Mouse (Mus musculus) urinary bladder, adult 18-20 months (tissue): ENCODE results near the gene Ncbp3.

Source experiments
- DNase-seq, 2 experiments: peaks; one replicate each; pipeline ENCODE4 v3.0.0; 2022; ENCODE audit warnings: low spot score in 2 of 2, mixed read lengths in 2 of 2

Ncbp3 gene

GRCm38 (mm10) chr11:73047542-73047996, at the start of gene Ncbp3:
Gene Ncbp3 (plus strand): TSS chr11:73047783.
- DNase-seq, result peak; percentile 94 to 95

DNA sequence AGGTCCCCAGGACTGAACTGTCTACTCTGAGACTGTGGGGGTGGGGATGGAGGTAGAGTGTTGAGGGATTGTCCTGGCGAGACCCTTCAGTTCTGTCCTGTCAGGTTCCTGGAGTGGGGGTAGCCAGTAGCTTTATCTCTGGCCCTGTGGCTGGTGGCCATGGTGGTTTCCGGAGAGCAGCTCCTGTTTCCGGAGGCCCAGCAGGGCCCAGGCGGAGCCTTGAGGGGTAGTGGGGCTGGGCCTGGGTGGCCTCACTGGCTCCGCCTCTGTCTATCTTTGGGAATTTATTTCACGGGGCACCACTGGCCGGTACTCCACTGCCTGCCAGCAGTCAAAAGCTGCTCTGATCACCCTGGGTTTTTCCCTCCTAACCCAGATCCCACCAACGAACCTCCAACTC, 48.8 kb upstream of the Ncbp3 start, which contains the start of gene P2rx1:
Gene P2rx1 (plus strand): TSS at position 333 of the 400 bp plus-strand sequence.
- no peak for DNase-seq

GRCm38 (mm10) chr11:73001029-73001428, 46.6 kb upstream of the Ncbp3 start:
- DNase-seq, result peak; percentile 59 to 60

- no peak for DNase-seq
These were observed 41.2 kb upstream of the Ncbp3 start for GRCm38 (mm10) chr11:73006377-73006776.

- no peak for DNase-seq
These were observed 40.5 kb upstream of the Ncbp3 start for GRCm38 (mm10) chr11:73007113-73007512.

DNA sequence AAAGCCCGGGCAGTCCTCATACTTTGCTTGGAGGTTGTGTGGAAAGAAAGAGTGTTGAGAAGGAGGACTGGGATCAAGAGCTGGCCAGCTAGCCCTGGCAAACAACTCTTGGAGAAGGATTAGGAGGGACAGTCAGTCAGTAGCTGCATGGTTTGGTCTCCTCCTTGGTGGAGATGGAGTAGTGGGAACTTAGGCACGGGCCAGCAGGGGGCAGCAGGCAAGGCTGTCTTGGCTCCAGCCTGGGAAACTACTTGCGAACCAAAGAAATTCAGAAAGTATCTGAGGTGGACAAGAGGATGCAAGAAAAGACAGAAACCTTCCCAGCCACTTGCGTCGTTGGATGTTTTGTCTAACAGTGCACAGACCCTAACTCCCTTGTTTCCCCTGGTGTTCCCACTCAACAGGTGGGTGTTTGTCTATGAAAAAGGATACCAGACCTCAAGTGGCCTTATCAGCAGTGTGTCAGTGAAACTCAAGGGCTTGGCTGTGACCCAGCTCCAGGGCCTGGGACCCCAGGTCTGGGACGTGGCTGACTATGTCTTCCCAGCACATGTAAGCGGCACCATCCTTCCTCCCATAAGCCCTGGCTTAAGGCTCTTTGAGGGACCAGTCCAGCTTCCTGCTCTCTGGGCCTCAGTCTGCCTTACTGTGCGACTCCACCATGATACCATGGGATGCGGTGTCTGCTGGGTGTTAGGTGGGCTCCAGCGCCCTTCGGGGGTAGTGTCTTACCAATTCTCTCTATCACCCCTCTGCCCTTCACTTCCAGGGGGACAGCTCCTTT, 39.7 kb upstream of the Ncbp3 start:
- DNase-seq, result peak in 1 of 2 experiments; percentile 44

GRCm38 (mm10) chr11:73008826-73009225, 38.8 kb upstream of the Ncbp3 start:
- DNase-seq, result no peak

DNA sequence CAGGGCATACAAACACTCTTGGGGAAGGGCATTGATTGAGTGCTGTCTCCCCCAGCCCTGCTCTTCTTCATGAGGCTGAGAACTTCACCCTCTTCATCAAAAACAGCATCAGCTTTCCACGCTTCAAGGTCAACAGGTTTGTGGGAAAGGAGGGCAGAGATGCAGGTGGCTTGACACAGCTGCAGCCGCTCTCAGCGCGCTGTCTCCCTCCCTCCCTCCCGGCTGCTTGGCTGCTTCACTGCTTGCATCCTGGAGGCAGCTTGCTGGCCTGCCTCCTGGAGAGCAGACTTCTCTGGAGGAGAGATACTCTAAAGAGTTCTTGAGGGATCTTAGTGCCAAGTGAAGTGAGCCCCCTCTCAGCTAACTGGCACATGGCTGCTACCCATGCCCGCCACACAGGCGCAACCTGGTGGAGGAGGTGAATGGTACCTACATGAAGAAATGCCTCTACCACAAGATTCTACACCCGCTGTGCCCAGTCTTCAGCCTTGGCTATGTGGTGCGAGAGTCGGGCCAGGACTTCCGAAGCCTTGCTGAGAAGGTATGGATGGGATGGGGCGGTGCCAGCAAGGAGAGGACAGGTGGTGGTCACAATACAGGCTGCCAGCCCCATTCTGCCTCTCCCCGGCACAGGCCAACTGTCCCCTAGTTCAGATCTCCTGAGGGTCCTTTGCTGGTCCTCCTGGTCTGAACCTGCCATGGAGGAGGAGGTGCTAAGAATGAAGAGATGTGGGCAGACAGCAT, 37.9 kb upstream of the Ncbp3 start:
- no peak for DNase-seq

- no peak for DNase-seq
These were observed 33.6 kb upstream of the Ncbp3 start for GRCm38 (mm10) chr11:73013981-73014380.

DNA sequence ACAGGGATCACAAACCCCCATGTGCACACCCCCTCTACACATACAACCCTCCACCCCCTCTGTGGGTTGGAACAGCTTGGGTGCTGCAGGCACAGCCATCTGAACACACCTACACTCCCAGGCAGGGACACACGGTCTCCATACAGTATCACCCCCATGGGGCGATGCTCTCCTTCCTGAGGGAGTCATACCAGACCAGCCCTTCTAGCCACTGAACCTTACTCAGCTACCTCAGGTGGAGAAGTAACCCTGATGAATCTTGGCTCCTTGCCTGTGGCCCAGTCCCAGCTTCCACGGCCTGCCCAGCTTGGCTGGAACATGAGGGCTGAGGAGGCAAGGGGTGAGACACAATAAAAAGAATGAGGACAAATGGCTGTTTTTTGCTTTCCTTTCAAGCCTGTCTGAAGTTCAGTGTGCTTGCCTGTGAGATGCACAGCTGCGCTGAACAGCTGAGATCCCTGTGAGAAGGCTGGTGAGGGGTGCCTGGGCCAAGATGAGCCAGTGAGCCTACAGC, 32.7 kb upstream of the Ncbp3 start:
- no peak for DNase-seq

DNA sequence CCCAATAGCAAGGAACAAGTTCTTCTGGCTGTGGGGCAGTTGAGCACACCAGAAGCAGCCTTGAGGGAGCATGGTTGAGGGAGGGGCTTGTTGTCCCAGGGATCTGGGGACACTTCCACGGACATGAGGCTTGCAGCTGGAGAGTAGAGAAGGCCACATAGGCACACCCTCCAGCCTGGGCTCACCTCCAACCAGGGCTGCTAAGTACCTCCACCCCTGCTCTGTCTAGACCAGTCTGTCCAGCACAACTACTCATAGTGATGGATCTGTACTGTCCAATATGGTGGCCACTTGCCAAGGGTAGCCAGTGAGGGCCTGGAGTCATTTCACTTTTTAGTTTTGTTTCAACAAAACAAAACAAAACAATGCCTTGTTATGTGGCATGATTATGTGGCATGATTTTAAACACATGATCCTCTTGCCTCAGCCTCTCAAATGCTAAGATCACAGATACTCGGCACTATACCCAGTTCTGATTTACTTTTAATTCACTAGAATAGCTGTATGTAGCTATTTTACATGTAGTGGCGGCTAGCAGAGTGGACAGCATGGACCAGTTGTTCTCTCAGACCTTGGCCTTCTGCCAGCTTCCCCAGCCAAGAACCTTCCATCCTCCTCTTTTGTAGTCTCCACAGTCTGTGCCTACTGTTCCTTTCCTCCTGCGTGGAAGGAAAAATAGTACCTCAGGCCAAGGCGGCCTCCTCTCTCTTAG, 32.0 kb upstream of the Ncbp3 start:
- peak in 1 of 2 experiments; percentile 48 for DNase-seq

DNA sequence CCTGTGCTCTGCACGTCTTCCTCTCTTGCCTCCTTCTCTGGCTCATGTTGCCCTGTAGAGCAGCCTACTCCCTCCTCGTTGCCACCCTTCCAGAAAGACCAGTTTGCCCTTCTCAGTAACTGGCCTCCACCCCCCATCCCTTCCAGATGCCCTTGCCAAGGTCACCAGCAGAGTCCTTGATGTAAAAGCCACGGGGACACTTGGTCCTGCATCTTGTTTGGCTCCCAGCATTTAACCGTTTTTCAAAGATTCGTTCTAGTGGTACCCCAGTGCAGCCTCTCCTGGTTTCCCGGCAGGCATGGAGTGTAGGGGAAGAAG, 31.5 kb upstream of the Ncbp3 start:
- no peak for DNase-seq

DNA sequence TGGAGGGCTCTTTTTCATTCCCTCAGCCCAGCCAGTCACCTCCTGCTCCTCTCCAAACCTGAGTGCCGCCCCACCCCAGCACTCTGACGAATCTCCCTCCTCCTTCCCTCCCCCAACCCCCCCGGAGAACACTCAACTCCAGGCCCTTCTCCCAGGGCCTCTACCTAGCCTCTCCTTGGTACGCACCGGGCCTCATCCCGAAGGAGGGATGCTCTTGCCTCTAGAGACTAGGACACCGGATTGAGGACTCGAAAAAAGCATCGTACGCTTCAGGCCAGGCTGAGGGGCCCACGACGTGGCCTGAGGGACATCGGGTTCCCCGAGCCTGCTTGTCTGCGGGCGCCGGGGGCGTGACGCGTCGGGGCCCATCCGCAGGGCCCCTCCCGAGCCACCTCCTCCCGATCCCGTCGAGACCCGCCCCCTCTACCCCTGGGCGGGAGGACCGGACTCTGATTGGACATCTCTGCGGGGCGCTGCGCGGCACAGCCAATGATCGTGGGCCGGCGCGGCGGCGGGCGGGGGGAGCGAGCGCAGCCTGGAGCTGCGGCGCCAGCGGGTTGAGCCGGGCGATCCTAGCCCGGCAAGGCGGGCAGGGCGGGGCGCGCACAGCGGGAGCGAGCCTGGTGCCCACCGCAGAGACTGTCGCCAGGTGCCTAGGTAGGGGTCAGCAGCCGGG, 29.0 kb upstream of the Ncbp3 start, which contains the start of gene Camkk1:
Gene Camkk1 (plus strand): TSS at position 538 of the 676 bp plus-strand sequence.
- DNase-seq, result peak; percentile 80 to 90

DNA sequence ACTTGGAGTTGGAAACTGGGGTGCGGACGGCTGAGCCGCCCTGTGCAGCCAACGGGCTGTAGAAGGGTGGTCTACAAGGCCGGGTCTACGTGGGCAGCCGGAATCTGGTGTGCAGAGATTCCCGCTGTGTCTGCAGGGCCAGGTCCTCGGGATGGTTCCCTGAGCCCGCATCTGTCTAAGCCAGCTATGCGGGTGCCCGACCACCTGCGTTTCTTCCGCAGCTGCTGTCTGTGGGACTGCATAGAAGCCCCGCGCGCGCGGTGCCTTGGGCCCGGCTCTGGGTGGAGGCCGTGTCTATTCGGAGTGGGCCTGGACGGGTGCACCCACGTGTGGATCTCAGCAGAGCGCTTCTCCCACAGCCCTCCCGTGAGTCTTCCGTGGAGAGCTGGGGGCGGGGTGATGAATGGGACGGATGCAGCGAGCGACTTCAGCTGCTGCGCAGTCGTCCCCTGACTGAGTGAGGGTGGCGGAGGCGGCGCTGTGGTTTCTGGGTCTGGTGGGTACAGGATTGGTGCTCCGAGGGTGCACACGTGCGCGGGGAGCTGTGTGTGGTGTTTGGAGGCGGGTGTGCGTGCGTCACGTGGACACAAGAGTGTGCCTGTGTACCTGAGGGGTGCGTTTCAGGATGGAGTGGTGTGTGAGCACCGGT, 28.3 kb upstream of the Ncbp3 start:
- no peak for DNase-seq

DNA sequence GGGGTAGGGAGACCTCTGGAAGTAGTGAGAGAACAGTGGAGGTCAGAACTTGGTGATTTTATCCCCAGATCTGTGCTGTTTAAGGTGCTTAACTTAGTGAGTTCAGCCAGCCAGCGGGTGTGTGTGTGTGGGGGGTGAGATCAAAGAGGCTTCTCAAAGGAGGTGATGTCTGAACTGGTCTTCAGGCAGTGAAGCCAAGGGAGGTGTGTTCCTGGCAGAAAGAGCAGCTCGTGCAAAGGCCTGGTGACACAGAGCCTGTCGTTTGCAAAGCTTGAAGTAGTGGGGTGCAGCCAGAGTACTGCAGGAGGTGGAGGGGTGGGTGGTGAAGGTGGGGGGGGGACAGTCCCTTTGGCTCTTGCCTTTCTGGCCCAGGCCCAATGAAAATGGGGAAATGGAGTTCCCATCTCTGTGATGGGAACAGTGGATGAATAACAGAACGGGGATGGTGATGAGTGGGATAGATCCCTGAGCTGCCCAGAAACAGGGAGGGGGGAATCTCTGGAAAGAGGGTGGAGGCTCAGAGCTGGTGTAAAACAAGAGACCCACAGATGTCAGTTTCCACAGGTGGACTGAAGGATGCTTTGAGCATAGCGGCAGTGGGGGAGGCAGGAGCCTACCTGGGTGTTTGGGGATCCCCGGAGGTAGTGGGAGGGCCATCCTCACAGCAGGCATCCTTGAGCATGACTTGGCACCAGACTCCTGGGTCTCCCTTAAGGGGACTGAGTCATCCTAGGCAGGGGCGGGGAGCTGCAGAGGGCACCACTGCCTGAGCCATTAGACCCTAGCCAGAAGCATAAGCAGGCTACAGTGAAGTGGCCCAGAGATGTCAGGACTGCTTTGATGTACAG, 26.4 kb upstream of the Ncbp3 start:
- DNase-seq, result no peak

- peak in 1 of 2 experiments; percentile 82 for DNase-seq
These were observed 24.5 kb upstream of the Ncbp3 start for GRCm38 (mm10) chr11:73023099-73023498.

DNA sequence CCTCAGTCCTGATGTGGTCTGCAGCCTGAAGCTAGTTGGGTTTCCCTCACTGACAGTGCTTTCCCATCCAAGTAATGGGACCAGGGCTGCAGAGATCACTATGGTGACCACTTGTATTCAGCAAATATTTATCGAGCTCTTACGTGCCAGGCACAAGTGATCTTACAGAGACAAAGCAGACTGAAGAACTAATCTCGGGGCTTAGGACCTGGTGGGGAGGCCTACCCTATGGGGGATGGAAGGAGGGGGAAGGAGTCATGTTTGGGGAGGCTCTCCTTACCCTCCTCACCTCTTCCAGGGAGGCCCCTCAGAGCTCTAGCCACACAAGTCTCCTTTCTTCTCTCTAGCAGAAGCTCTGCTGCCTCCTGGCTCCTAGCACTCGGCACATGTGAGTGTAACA, 23.8 kb upstream of the Ncbp3 start:
- DNase-seq, result no peak

GRCm38 (mm10) chr11:73024236-73024904, 23.2 kb upstream of the Ncbp3 start:
- DNase-seq, result no peak

DNA sequence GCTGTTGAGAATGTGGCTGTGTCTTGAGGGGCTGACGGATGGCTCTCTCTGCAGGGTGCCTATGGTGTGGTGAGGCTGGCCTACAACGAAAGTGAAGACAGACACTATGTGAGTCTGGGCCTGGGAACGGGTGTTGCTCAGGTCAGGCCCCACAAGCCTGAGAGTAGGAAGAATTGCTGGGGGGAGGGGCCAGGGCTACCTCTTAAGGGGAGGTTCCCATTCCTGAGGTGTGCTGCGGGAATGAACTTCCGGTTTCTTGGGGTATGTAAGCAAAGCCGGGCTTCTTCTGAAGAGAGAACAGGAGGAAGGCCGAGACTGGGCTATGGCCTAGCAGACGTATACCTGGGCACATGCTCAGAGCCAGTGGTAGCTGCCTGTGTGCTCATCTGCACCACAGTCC, 20.6 kb upstream of the Ncbp3 start:
- no peak for DNase-seq
